Mouse (Mus musculus) cerebellum, adult 9-10 months (tissue): Measurements from ENCODE around the gene Zbtb33.

Experiments used
- DNase-seq: peaks from one replicate; pipeline ENCODE4 v3.0.0; 2022

The Zbtb33 gene

DNA sequence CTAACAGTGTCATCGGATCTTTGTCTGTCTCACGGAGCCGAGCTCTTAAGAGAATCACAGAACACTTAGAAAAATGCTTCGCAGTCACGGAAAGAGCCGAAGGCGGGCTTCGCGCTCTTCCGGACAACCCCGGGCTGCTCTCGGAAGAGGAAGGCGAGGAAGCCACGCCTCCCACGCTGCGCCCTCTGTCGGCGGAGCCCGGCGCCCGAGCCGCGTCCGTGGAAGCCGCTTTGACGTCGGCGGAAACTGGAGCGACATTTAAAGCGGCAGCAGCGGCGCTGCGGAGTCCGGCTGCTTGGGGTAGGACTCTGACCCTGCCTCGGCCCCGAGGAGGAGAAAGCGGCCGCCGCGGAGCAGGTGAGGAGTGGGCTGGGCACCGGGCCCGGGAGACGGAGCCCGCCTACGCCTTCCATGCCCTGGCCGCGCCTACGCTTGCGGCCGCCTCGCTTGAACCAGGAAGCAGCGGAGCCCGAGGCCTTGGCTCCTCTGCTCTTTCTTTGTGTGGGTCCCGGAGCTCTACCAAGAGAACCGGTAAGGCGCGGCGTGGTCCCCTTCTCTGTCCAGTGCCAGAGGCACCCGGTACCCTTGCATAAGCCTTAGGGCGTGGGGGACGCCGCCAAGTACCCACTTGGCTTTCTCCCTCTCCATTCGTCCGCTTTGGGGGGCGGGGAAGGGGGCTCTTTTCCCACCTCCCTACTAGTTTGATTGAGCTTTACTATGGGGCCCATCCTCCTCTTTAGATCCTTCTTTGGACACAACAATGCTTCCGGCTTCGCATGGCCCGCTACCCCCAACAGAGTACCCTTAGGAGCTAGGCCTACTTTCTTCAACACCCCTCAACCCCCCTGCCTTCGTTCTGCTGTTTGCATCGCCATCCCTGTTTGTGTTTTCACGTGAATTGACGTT is at the start of gene Zbtb33:
TSS of gene Zbtb33 (plus strand) at position 242 of the 906 bp plus-strand sequence.
- peak; percentile 82 for DNase-seq

DNA sequence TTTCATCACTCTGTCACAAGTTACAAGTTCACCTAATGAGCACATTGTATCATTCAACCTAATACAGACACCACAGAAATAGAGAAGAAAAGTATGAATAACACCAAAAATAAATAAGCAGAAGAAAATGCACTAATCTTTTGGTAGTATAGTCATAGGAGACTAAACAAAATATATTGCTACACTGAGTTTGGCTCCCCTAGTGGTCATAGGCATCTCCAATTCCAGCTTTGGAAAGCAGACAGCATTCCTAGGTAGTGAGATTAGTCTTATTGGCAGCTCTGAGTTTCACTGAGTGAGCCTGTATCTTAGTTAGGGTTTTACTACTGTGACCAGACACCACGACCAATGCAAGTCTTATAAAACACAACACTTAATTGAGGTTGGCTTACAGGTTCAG is 30.5 kb upstream of the Zbtb33 start:
- DNase-seq = no peak

DNA sequence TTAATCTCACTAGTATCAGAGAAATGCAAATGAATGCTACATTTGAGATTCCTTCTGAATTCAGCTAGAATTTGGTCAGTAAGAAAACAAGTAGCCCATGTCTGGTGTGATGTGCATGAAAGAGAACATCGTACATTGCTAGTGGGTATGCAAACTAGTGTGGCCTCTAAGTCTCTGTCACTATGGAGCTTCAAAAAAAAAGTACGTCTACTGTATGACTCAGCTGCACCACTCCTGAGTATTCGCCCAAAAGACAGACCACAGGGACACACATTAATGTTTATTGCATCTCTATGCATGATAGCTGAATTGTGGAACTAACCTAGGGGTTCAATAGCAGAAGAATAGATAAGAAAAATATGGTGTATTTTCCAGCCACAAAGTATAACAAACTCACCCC is 24.3 kb upstream of the Zbtb33 start:
- no peak for DNase-seq

DNA sequence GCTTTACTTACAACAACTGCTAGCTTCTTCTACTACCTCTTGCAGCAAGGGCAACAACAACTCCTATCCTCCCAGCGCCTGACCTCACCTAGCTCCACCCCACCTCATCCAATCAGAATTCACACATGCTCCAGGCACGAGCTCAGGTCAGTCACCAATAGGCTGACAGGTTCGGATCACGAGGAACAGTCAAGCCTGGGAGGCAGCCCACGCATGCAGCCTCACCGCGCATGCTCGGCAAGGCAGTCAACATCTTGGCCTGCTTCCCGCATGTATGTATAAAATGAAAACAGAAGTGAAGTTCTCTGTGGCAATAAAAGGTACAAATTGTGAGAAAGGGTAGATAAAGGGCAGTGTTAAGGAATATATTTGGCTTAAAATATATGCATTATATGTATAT is 23.5 kb upstream of the Zbtb33 start:
- DNase-seq = no peak

DNA sequence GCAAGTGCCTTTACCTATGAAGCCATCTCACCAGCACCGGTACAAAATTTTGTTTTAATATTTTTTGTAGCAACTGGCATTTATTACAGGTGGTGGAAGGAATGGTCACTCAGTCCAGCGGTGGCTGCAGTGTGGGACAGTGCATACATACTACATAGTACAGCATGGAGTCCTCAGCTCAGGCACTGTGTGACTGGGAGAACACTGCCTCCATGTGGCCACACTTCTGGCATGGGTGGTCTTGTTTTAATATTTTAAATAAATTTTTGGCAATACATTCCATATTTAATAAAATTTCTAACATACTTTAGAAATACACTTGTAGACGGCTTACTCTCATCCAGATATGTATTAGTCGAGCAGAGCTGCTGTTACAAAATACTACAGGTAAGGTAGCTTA is 23.0 kb upstream of the Zbtb33 start:
- no peak for DNase-seq

DNA sequence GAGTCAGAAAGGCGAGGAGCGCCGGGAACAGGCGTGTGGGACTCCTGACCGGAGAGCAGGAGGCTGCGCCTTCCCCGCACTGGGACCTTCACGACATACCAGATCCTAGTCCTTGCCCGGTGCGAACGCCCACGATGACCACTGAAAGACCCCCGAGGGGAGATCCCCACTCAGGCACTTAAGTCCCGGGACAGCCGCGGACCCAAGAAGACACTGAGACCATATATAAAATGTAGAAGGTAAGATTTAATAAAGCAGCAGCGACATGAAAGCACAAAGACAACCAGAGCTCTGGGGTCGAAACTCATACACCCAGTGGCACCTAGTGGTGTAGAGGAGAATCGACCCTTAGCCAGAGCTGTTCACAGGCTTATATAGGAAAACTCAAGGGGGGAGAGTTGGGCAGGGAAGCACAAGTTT is 9.7 kb upstream of the Zbtb33 start:
- DNase-seq = peak; percentile 64

DNA sequence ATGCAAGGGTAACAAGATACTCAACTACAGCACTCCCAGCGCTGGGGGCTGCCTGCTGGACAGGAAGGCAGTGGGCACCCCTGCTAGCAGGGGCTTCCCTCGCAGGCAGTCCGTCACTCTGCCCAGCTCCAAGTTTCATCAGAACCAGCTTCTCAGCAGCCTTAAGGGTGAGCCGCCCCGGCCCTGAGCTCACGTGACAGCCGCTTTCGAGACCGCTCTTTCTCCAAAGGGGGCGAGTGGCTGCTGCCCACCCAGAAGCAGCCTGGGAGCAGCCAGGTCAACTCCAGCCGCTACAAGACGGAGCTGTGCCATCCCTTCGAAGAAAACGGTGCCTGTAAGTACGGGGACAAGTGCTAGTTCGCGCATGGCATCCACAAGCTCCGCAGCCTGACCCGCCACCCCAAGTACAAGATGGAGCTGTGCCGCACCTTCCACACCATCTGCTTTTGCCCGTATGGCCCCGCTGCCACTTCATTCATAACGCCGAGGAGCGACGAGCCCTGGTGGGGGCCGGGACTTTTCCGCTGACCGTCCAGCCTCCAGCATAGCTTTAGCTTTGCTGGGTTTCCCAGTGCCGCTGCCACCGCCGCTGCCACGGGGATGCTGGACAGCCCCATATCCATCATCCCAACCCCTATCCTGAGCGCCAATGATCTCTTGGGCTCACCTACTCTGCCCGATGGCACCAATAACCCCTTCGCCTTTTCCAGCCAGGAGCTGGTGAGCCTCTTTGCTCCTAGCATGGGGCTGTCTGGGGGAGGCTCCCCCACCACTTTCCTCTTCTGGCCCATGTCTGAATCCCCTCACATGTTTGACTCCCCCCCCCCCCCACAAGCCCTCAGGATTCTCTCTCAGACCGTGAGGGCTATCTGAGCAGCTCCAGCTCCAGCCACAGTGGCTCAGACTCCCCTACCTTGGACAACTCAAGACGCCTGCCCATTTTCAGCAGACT is 8.7 kb upstream of the Zbtb33 start:
- no peak for DNase-seq

DNA sequence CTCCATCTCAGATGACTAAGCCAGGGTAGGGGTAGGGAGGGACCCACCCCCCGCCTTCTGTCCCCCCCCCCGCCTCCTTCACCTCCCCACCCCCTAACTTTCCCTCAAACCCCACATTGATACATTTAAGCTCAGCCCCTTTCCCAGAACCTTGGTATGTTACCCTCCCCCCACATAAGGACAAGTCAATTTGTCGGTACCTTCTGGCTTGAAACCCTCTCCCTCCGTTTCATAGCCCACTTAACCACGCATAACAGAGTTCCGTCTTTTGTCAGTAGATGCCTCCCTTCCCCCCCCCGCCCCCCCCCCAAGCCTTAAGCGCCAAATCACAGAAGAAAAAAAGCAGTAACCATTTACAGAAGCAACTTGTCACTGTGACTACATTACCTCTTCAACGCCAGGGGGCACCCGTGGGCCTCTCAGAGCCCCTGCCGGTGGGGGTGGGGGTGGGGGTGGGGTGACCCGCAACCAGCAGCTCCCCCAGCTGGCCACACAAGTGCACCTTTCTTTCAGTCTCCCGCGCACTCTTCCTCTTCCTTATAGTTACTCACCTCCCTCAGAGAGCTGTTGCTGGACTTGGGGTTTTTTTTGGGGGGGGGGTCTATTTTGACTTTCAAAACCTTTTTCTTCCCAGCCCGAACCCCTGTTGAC is 7.9 kb upstream of the Zbtb33 start:
- no peak for DNase-seq

DNA sequence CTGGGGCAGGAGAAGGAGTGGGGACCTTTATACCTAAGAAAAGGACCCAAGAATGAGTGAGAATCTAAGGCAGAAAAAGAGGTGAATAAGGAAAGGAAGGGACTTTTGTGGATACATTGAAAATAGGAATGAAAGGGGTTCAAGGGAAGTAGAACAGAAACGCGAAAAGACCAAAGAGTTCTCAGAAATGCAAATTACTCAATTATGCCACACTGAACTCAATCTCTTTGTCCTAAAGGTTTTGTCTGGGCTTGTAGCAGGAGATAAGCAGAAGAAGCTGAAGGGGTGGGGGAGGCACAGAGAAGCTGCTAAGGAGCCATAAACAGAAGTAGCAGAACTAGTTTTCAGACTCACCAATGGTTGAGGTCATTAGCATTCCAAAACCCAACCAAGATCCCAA is 4.1 kb upstream of the Zbtb33 start:
- no peak for DNase-seq

DNA sequence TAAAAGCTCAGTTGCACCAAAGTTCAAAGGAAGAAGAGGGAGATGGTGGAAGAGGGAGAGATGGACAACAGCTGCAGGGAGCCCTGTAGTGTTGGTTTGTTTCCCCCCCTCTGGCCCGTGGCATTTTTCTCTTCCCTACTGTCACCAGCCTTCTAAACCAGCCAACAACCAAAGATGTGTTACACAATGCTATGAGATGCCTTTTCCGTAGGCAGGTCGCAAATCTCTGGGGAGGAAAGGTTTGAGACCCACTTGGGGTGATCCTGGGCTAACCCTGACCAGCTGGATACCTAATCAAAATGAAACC is 818 bp downstream of the Zbtb33 start:
- DNase-seq = no peak

DNA sequence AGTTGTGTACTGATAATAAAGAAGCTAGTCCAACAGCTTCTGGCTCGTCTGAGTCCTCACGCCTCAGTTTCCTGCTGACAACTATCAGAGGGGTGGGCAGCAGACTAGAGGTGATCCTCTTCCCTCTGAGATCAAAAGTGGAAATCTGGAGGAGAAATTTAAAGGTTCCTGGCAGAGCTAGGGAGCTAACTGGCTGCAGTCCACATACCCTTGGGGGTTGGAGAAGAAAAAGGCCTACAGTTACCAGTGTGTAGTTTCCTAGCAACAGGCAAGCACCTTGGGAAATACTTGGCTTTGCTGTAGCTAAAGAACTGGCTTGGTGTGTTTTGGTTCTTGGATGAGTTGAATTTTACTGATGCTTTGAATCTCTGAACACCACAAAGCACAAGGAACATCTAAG is 12.2 kb downstream of the Zbtb33 start:
- no peak for DNase-seq

DNA sequence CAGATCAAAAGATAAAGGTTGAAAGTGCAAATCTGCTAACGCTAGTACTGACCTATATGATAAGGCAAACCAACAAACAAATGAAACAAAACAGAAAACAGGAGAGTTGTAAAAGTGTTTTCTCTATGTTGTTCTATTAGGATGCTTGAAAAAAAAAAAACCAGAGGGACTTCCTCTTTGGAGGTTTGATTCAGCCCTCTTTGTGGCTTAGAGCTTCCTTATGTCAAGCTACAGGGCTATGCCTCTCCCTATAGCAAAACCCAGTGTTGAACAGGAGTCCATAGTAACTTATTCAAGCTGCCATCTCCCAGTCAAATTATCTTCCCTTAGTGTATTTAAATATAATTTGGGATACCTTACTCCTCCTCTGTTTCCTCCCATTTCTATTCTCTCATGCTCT is 17.8 kb downstream of the Zbtb33 start:
- DNase-seq = no peak

DNA sequence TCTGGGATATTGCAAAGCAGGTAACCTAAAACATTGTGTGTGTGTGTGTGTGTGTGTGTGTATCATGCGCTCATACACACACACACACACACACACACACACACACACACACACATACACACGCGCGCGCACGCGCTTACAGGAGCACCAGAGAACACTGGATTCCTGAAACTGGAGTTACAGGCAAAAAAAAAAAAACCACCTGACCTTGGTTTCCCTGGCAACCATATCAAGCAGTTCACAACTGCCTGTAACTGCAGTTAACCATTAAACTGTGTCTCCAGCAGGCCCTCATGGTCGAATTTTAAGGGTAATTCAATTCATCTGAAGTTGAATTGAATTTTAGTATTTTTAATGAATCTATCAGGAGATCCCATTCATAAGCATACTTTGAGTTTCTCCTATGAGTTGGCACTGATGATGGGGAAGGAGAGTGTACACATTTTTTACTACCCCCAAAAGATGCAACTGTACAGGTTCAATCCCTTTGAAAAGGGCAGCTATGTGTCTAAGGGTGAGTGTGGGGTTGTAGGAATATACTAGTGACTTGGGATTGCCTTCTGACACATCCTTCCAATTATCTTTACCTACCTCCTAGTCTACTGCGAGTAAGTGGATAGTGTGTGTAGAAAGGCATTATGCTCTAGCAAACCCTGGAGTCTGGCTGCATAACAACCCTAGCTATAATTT is 27.5 kb downstream of the Zbtb33 start:
- no peak for DNase-seq

DNA sequence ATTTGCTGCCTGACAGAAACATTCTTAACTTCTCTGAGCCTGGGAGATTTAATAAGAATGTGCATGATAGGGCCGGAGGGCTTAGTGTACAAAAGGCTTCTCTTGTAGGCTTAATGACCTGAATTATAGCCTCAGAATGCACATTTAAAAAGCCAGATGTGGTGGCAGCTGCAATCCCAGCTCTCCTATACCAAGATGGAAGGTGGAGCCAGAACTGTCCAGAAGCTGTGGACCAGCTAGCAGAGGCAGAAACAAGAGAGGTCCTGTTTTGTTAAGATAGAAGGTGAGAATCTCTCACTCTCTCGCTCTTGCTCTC is 28.0 kb downstream of the Zbtb33 start:
- DNase-seq = no peak

DNA sequence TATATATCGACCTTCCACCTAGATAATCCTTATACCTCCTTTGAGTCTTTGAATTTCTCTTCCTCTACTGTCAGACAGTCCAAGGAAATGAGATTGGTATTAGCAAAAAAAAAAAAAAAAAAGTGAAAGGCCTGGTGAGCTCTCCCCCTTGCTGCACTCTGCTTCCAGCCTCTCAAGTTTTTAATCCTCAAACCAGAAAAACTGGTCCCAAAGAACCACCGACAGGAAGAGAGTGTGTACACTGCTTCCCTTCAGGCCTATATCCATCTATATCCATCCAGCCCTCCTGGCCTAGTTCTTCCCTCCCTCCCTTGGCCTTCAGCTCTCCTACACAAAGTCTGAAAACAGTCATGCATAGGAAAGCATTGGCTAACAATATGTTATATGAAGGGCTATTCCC is 33.2 kb downstream of the Zbtb33 start:
- no peak for DNase-seq

DNA sequence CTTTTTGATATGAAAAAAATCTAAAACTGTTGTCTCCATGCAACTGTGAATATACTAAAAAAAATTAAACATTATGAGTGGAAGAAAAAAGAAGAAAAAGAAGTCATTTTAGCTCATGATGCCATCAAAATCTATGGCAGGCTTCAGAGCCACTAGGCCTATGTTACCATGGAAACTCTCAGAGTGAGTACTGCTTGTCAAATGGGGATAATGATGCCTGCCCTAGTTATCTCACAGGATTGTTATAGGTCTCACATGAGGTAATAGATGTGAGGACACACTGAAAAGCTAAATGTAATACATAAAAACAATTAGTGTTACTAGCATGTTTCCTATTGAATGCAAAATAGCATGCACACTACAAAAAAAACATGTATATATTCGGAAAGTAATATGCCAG is 40.3 kb downstream of the Zbtb33 start:
- DNase-seq = no peak

DNA sequence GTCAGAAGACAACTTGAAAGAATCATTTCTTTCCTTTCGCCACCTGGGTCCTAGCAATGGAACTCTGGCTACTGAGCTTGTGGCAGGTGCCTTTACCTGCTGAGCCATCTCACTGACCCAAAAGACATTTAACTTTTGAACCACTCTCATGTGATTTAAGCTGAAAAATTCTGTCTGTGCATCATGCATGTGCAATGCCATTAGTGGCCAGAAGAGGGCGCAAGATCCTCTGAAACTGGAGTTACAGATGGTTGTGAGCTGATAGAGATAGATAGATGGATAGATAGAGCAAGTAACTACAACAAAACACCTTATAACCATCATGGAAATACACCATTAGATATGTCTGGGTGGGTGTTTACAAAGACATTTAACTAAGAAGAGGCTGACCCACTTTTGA is 48.1 kb downstream of the Zbtb33 start:
- peak; percentile 16 for DNase-seq
